Mouse (Mus musculus): ENCODE results near the gene Mmp14. TPM values are rescaled to one million over a fixed set of nuclear protein-coding genes. Genes with fewer than 3 reads are reported as not detected.

Gene Mmp14
- total and polyA plus RNA-seq, 2 experiments from 2014 or later, result 60.9 to 73.2 TPM

- Histone ChIP-seq H3K27ac (ENCODE audit: low read depth) (peak overlapping the region; percentile 80), H3K9ac (replicated peaks; ENCODE audit: low read depth, low read length) (no peak overlapping the region), H3K4me3 (ENCODE audit: low read depth, low read length) (no peak overlapping the region), H3K9me3 (replicated peaks; ENCODE audit: control insufficient read depth, low read length) (no peaks in the 10 kb centered on the region), H3K4me1 (ENCODE audit: control insufficient read depth, insufficient read depth) (peaks cover 7% of the 10 kb centered on the region; the same call in 1 of the 2 replicates), H3K4me2 (ENCODE audit: low read depth, low read length) (no peak overlapping the region), H3K36me3 (replicated peaks; ENCODE audit: control insufficient read depth, insufficient read depth, low read length) (peaks cover 25% of the 10 kb centered on the region), H3K27me3 (ENCODE audit: control insufficient read depth, insufficient read depth, low read length) (no peaks in the 10 kb centered on the region)
- DNase-seq (ENCODE audit: low spot score) (no peak), ATAC-seq (ENCODE audit: insufficient read depth, low read depth) (peak; percentile 47)
- TF ChIP-seq EP300 (IDR thresholded peaks at IDR 0.05; ENCODE audit: low read depth), result no peak
- TF ChIP-seq CTCF (IDR thresholded peaks at IDR 0.05; ENCODE audit: low read depth), result no peak
- 46% methylated on average over 15 of the region's 15 CpGs for WGBS
Measured at GRCm38 (mm10) chr14:54443712-54444618, 12.6 kb downstream of the Mmp14 start.

- H3K9ac ChIP-seq (replicated peaks; ENCODE audit: low read depth, low read length), result no peak overlapping the region
- H3K27ac ChIP-seq (ENCODE audit: low read depth), result peak overlapping the region; percentile 32; the same call in 1 of the 2 replicates
- peaks cover 10% of the 10 kb centered on the region; the same call in 1 of the 2 replicates for H3K36me3 ChIP-seq (replicated peaks; ENCODE audit: control insufficient read depth, insufficient read depth, low read length)
- H3K4me1 ChIP-seq (ENCODE audit: control insufficient read depth, insufficient read depth), result peaks cover 7% of the 10 kb centered on the region; the same call in 1 of the 2 replicates
- whole genome bisulfite sequencing, result 21% methylated on average over 3 of the region's 3 CpGs
- DNase-seq (ENCODE audit: low spot score), result no peak
- TF ChIP-seq CTCF (IDR thresholded peaks at IDR 0.05; ENCODE audit: low read depth) (no peak), EP300 (IDR thresholded peaks at IDR 0.05; ENCODE audit: low read depth) (no peak)
- no peaks in the 10 kb centered on the region for H3K27me3 ChIP-seq (ENCODE audit: control insufficient read depth, insufficient read depth, low read length)
- ATAC-seq (ENCODE audit: insufficient read depth, low read depth), result 0 out of 2 replicates have a peak, but pooled peaks have one; percentile 40
- no peak overlapping the region for H3K4me2 ChIP-seq (ENCODE audit: low read depth, low read length)
- no peak overlapping the region for H3K4me3 ChIP-seq (ENCODE audit: low read depth, low read length)
- H3K9me3 ChIP-seq (replicated peaks; ENCODE audit: control insufficient read depth, low read length), result no peaks in the 10 kb centered on the region
Measured at GRCm38 (mm10) chr14:54445476-54445875, 14.1 kb downstream of the Mmp14 start.

- no peaks in the 10 kb centered on the region for H3K36me3 ChIP-seq (replicated peaks; ENCODE audit: control insufficient read depth, insufficient read depth, low read length)
- DNase-seq (ENCODE audit: low spot score) (no peak), ATAC-seq (ENCODE audit: insufficient read depth, low read depth) (no peak)
- H3K9ac ChIP-seq (replicated peaks; ENCODE audit: low read depth, low read length), result no peak overlapping the region
- no peaks in the 10 kb centered on the region for H3K27me3 ChIP-seq (ENCODE audit: control insufficient read depth, insufficient read depth, low read length)
- 86% methylated on average over 9 of the region's 9 CpGs for WGBS
- no peak overlapping the region for H3K4me2 ChIP-seq (ENCODE audit: low read depth, low read length)
- no peaks in the 10 kb centered on the region for H3K4me1 ChIP-seq (ENCODE audit: control insufficient read depth, insufficient read depth)
- TF ChIP-seq EP300 (IDR thresholded peaks at IDR 0.05; ENCODE audit: low read depth) (no peak), CTCF (IDR thresholded peaks at IDR 0.05; ENCODE audit: low read depth) (no peak)
- no peak overlapping the region for H3K27ac ChIP-seq (ENCODE audit: low read depth)
- no peak overlapping the region for H3K4me3 ChIP-seq (ENCODE audit: low read depth, low read length)
- H3K9me3 ChIP-seq (replicated peaks; ENCODE audit: control insufficient read depth, low read length), result no peaks in the 10 kb centered on the region
Measured at GRCm38 (mm10) chr14:54453566-54453965, 22.2 kb downstream of the Mmp14 start.

DNA sequence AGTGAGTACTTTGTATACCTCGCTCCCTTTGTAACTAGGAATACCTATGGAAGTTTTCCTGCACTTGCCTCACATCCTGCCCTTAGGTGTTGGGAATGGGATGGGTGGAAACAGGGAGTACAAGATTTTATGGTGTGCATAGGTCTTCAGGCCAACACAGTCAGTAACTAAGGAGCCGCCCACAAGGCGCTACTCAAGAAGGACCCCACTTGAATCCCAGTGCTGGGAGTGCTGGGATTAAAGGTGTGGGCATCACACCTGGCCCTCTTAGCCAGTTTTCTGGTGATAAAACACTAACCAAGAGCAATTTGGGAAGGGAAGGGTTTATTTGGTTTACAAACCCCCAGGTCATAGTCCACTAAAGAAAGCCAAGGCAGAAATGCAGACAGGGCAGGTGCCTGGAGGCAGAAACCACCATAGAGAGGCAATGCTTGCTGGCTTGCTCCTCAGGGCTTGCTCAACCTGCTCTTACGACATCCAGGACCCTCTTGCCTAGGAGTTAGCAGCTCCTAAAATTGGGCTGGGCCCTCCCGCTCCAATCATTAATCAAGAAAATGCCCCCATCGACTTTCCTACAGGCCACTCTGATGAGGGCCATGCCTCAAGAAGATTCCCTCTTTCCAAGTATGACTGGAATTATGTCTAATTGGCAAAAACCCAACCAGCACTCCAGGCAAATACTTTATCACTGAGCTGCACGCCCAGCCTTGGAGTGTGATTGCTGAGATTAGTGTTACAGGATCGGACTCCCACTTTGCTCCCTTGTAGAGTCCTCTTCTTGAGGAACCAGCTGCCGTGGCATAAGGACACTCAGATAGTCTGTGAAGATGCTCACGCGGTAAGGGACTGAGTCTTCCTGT lies 23.5 kb downstream of the Mmp14 start:
- DNase-seq (ENCODE audit: low spot score) (no peak), ATAC-seq (ENCODE audit: insufficient read depth, low read depth) (no peak)
- Histone ChIP-seq H3K27ac (ENCODE audit: low read depth) (no peak overlapping the region), H3K4me1 (ENCODE audit: control insufficient read depth, insufficient read depth) (no peaks in the 10 kb centered on the region), H3K4me3 (ENCODE audit: low read depth, low read length) (no peak overlapping the region), H3K4me2 (ENCODE audit: low read depth, low read length) (no peak overlapping the region), H3K27me3 (ENCODE audit: control insufficient read depth, insufficient read depth, low read length) (no peaks in the 10 kb centered on the region), H3K9ac (replicated peaks; ENCODE audit: low read depth, low read length) (no peak overlapping the region), H3K36me3 (replicated peaks; ENCODE audit: control insufficient read depth, insufficient read depth, low read length) (no peaks in the 10 kb centered on the region), H3K9me3 (replicated peaks; ENCODE audit: control insufficient read depth, low read length) (no peaks in the 10 kb centered on the region)
- 60% methylated on average over 11 of the region's 11 CpGs for WGBS
- TF ChIP-seq CTCF (IDR thresholded peaks at IDR 0.05; ENCODE audit: low read depth) (no peak), EP300 (IDR thresholded peaks at IDR 0.05; ENCODE audit: low read depth) (no peak)

DNA sequence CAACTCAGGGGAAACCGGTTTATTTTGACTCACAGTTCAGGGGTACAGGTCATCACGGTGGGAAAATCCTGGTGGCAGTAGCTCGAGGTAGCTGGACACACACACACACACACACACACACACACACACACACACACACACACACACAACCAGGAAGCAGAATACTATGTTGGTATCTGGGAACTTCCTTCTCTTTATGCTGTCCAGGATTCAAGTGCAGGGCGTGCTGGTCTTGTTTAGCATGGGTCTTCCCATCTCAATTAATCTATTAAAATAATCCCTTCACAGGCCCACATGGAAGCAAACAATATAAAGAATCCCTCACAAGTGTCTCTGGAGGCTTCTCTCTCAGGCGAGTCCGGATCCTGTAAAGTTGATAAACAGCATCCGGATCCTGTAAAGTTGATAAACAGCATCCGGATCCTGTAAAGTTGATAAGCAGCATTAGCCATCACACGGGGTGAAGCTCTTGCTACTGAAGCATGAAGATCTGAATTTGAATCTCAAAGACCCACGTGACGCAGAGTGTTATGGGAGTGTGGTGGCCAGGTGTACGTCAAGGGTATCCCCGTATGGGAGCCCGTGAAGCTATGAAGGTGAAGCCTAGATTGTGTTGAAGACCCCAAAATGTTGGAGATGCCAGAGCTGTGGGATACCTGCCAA lies 26.6 kb downstream of the Mmp14 start:
- Histone ChIP-seq H3K9ac (replicated peaks; ENCODE audit: low read depth, low read length) (no peak overlapping the region), H3K4me1 (ENCODE audit: control insufficient read depth, insufficient read depth) (no peaks in the 10 kb centered on the region), H3K4me2 (ENCODE audit: low read depth, low read length) (no peak overlapping the region), H3K36me3 (replicated peaks; ENCODE audit: control insufficient read depth, insufficient read depth, low read length) (no peaks in the 10 kb centered on the region), H3K27me3 (ENCODE audit: control insufficient read depth, insufficient read depth, low read length) (no peaks in the 10 kb centered on the region), H3K4me3 (ENCODE audit: low read depth, low read length) (no peak overlapping the region), H3K9me3 (replicated peaks; ENCODE audit: control insufficient read depth, low read length) (no peaks in the 10 kb centered on the region), H3K27ac (ENCODE audit: low read depth) (no peak overlapping the region)
- WGBS, result 60% methylated on average over 14 of the region's 14 CpGs
- ATAC-seq (ENCODE audit: insufficient read depth, low read depth), result no peak
- TF ChIP-seq EP300 (IDR thresholded peaks at IDR 0.05; ENCODE audit: low read depth) (no peak), CTCF (IDR thresholded peaks at IDR 0.05; ENCODE audit: low read depth) (no peak)
- no peak for DNase-seq (ENCODE audit: low spot score)
